Mouse (Mus musculus) small intestine, adult 2 months (tissue): ENCODE data around the gene Atxn7l1. TPM values are rescaled to one million over a fixed set of nuclear protein-coding genes. Genes with fewer than 3 reads are reported as not detected.

ENCODE experiments used
- H3K27ac ChIP-seq: fragments of 200-500 bp; 2 replicates; pipeline ENCODE4 v1.5.1; 2012; ENCODE audit warnings: low read depth, low read length, control low read depth, inconsistent platforms; ENCODE audit not compliant: insufficient read depth
- H3K27me3 ChIP-seq: fragments of 200-500 bp; 2 replicates; pipeline ENCODE4 v1.6.1; 2012; ENCODE audit warnings: mild to moderate bottlenecking, moderate library complexity, low read length, inconsistent platforms; ENCODE audit not compliant: control insufficient read depth, insufficient read depth
- H3K36me3 ChIP-seq: fragments of 200-500 bp; 2 replicates; pipeline ENCODE4 v1.6.1; 2012; ENCODE audit warnings: mild to moderate bottlenecking, low read length, control low read depth, inconsistent platforms; ENCODE audit not compliant: control insufficient read depth, insufficient read depth
- H3K4me1 ChIP-seq: fragments of 200-500 bp; 2 replicates; pipeline ENCODE4 v1.6.1; 2012; ENCODE audit warnings: low read length, inconsistent platforms, mixed read lengths; ENCODE audit not compliant: control insufficient read depth, insufficient read depth, insufficient read length
- H3K4me3 ChIP-seq: fragments of 200-500 bp; 2 replicates; pipeline ENCODE4 v1.5.1; 2012; ENCODE audit warnings: low read depth, mild to moderate bottlenecking, control low read depth, inconsistent platforms, low read length, moderate library complexity
- CTCF ChIP-seq: fragments of 200-500 bp; IDR thresholded peaks from 2 replicates; pipeline ENCODE4 v1.5.1; 2012; ENCODE audit warnings: low read depth, mild to moderate bottlenecking, control low read depth, inconsistent platforms, low read length, moderate library complexity, mixed read lengths; ENCODE audit not compliant: insufficient replicate concordance, insufficient read length; ENCODE audit errors: extremely low read depth
- POLR2A ChIP-seq: fragments of 200-500 bp; IDR thresholded peaks from 2 replicates; pipeline ENCODE4 v1.6.1; 2012; ENCODE audit warnings: low read depth, mild to moderate bottlenecking, control low read depth, inconsistent platforms, low read length, moderate library complexity
- WGBS: fragments of 180-500 bp; shearing (Covaris S2); methylation state at CpG from one replicate; pipeline ENCODE4 v1.1.7; 2018; 5-methylcytosine and 5-hydroxymethylcytosine counted together
- polyA plus RNA-seq: library from polyadenylated mRNA; depleted of rRNA; stranded (reverse); fragments of >200 nt; gene quantifications from 2 replicates; pipeline ENCODE4 v1.2.3, GENCODE M21; 2012

Gene Atxn7l1
- polyA plus RNA-seq, 1 experiment, result 19.2 TPM

DNA sequence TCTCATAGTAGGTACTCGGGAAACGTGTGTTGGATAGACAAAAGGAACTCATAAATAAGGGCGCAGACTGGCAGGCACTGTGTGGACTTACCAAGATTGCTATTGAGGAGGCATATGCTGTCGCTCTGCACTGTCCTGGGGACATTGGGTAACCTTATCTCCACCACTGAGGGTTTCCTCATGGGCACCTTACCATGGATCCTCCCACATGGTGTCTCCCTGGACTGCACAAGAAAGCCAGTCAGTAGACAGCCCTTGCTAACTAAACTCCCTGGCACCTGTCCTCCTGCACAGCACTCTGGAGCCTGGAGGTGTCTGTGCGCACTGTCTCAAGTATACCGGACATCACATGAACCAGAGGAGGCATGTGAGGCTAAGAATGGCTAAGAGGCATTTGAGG is 108.9 kb downstream of the Atxn7l1 start:
- no peak overlapping the region for H3K27ac ChIP-seq
- peaks cover 4% of the 10 kb centered on the region; the same call in 1 of the 2 replicates for H3K4me1 ChIP-seq
- no peaks in the 10 kb centered on the region for H3K36me3 ChIP-seq
- no peak overlapping the region for H3K4me3 ChIP-seq
- no peak for TF ChIP-seq POLR2A
- no peak for TF ChIP-seq CTCF
- WGBS, result 97% methylated on average over 6 of the region's 6 CpGs
- H3K27me3 ChIP-seq, result no peaks in the 10 kb centered on the region

- Histone ChIP-seq H3K36me3 (no peaks in the 10 kb centered on the region), H3K27ac (no peak overlapping the region), H3K4me3 (no peak overlapping the region), H3K4me1 (peaks cover 4% of the 10 kb centered on the region; the same call in 1 of the 2 replicates), H3K27me3 (no peaks in the 10 kb centered on the region)
- WGBS, result 90% methylated on average over 5 of the region's 5 CpGs
- TF ChIP-seq POLR2A, result no peak
- no peak for TF ChIP-seq CTCF
Measured at GRCm38 (mm10) chr12:33258995-33259529, 111.6 kb downstream of the Atxn7l1 start.

GRCm38 (mm10) chr12:33260575-33260974 is 113.1 kb downstream of the Atxn7l1 start:
- H3K4me1 ChIP-seq, result peaks cover 4% of the 10 kb centered on the region; the same call in 1 of the 2 replicates
- no peak overlapping the region for H3K27ac ChIP-seq
- H3K27me3 ChIP-seq, result no peaks in the 10 kb centered on the region
- H3K4me3 ChIP-seq, result no peak overlapping the region
- no peak for TF ChIP-seq CTCF
- no peaks in the 10 kb centered on the region for H3K36me3 ChIP-seq
- 52% methylated on average over 7 of the region's 7 CpGs for WGBS

DNA sequence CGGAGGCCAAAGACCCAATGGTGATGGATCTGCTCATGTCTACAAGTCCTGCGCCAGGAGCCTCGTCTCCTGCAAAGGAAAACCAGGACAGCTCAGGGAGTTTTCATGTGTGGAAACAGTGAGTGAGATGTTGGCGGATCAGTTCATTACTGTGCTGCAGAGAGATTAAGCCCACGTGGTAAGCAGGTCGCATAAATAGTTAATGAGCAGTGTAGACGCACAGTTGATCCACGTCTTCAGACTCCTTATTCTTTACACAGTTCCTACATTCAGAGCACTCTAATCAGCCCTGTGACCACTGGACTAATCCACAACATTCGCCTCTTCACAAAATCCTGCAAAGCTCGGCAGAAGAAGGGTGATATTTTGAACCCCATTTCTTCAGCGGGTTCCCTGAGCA is 118.4 kb downstream of the Atxn7l1 start:
- WGBS, result 94% methylated on average over 11 of the region's 11 CpGs
- H3K4me3 ChIP-seq, result no peak overlapping the region
- no peaks in the 10 kb centered on the region for H3K36me3 ChIP-seq
- no peak for TF ChIP-seq POLR2A
- TF ChIP-seq CTCF, result no peak
- H3K4me1 ChIP-seq, result peaks cover under 1% of the 10 kb centered on the region; the same call in 1 of the 2 replicates
- no peak overlapping the region for H3K27ac ChIP-seq
- no peaks in the 10 kb centered on the region for H3K27me3 ChIP-seq

DNA sequence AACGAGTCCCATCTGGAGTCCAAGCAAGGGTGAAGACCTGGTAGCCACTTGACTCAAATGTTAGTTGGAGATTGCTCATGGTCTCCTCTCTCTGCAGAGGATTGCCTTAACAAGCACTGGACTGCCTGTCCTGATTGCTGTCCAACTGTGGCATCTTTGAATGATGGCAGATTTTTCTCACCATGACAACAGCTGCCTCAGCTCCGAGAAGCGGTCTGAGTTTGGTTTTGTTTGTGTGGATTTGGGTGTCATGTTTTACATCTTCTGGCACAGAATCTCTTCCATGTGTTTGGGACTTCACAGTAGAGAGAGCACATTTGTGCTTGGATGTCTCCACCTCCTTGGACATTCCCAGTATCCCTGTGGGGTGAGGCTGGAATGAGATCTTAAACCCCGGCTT is 120.5 kb downstream of the Atxn7l1 start:
- Histone ChIP-seq H3K4me3 (no peak overlapping the region), H3K27me3 (no peaks in the 10 kb centered on the region), H3K27ac (no peak overlapping the region), H3K4me1 (no peaks in the 10 kb centered on the region), H3K36me3 (no peaks in the 10 kb centered on the region)
- TF ChIP-seq POLR2A (no peak), CTCF (no peak)
- 75% methylated on average over 4 of the region's 4 CpGs for WGBS

GRCm38 (mm10) chr12:33269743-33270142 is 122.2 kb downstream of the Atxn7l1 start:
- TF ChIP-seq POLR2A, result no peak
- peak; percentile 44; the same call in 1 of the 2 replicates for TF ChIP-seq CTCF
- 87% methylated on average over 5 of the region's 5 CpGs for WGBS
- Histone ChIP-seq H3K4me3 (no peak overlapping the region), H3K27me3 (no peaks in the 10 kb centered on the region), H3K27ac (no peak overlapping the region), H3K4me1 (no peaks in the 10 kb centered on the region), H3K36me3 (no peaks in the 10 kb centered on the region)

DNA sequence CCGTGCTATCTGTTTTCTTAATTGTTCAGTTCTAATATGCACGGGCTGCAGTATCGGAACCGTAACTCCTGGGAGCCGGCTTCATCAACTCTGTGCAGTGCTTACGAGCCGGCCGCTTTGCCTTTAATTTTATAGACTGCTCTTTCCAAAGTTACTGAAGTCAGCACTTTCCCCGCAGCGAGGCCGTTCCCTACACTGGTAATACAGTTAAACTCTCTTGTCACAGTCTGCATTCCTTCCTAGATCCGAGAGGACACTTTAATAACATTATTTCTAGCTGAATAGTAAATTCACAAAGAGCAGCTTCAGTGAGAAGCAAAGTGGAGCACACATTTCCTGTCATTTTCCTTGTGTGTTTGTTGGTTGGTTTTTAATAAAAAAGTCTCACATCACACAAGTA is 124.4 kb downstream of the Atxn7l1 start:
- 92% methylated on average over 12 of the region's 12 CpGs for WGBS
- Histone ChIP-seq H3K36me3 (no peaks in the 10 kb centered on the region), H3K4me3 (no peak overlapping the region), H3K27me3 (no peaks in the 10 kb centered on the region), H3K4me1 (no peaks in the 10 kb centered on the region), H3K27ac (no peak overlapping the region)
- no peak for TF ChIP-seq POLR2A
- TF ChIP-seq CTCF, result no peak

DNA sequence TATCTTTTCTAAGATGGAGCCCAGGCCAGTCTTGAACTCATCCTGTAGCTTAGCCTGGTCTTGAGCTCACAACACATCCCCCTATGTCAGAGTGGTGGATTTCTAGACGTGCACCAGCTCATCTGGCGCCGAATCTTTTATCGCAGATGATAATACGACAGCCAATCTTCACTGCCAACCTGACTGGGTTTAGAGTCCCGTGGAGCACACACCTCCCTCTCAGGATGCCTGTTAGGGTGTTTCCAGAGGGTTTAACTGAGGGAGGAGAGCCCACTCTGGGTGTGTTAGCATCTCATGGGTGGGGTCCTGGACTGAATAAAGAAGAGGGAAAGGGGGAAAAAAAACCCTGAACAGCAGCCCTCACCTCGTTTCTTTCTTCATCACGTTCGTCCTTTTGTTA is 124.9 kb downstream of the Atxn7l1 start:
- no peaks in the 10 kb centered on the region for H3K27me3 ChIP-seq
- no peaks in the 10 kb centered on the region for H3K4me1 ChIP-seq
- H3K27ac ChIP-seq, result no peak overlapping the region
- no peak overlapping the region for H3K4me3 ChIP-seq
- WGBS, result 87% methylated on average over 9 of the region's 9 CpGs
- TF ChIP-seq POLR2A, result no peak
- no peak for TF ChIP-seq CTCF
- no peaks in the 10 kb centered on the region for H3K36me3 ChIP-seq
